Mouse (Mus musculus) bone marrow macrophage, adult 2 months (primary cell): ENCODE measurements around the gene Eif6.

Experiments used
- CTCF ChIP-seq: IDR thresholded peaks from 2 replicates; pipeline ENCODE4 v1.5.1; 2012; ENCODE audit warnings: low read depth, mild to moderate bottlenecking, low read length, moderate library complexity
- POLR2A ChIP-seq: IDR thresholded peaks from 2 replicates; pipeline ENCODE4 v1.6.1; 2012; ENCODE audit warnings: mild to moderate bottlenecking, low read depth, low read length, borderline replicate concordance

- no peak for TF ChIP-seq POLR2A
- TF ChIP-seq CTCF, result no peak
Measured at GRCm38 (mm10) chr2:155869772-155870171, 43.0 kb upstream of the Eif6 start.
